Mouse (Mus musculus): ENCODE measurements around the gene Adcyap1r1. TPM values are rescaled to one million over a fixed set of nuclear protein-coding genes. Genes with fewer than 3 reads are reported as not detected.
A peak's percentile ranks its signal among the peaks of the same experiment; 100 is the strongest.

Adcyap1r1 gene
- 10 to 100 TPM; 23.8 to 35.7 TPM for total RNA-seq (2021)
- long read RNA-seq, experiment 1, partial matches to known transcripts = 0 of 8 reads
- long read RNA-seq, experiment 1, other reads (novel, unspliced or antisense) = 8 of 8 reads
- long read RNA-seq, experiment 2, partial matches to known transcripts = 0 of 5 reads
- long read RNA-seq, experiment 2, other reads (novel, unspliced or antisense) = 5 of 5 reads

DNA sequence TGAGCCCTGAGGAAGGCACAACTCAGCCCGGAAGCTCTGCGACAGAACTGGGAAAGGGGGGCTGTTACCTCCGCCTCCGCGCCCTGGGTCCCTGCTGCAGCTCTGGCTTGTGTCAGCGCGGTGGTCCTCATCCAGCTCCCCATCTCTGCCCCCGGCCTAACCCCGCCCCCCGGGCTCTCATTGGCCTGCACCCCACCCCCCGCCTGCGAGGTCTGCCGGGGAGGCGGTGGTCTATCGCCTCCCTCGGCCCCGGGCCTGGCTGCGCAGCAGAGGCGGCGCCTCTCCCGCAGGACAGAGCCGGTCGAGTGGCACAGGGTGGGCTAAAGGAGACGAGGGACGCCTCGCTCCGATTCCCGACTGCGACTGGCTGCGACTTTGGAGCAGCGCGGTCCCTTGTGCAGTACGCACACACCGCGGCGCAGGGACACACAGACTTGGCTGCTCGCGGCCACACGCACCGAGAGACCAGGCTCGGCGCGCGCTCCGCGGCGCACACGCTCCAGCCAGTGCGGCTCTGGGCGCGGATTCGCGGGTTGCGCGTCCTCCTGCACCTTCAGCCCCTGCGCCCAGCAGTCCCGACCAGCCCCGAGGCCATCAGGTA, at the start of gene Adcyap1r1:
Gene Adcyap1r1, plus strand, starts transcription at position 208 of the 601 bp plus-strand sequence.
- peak; percentile 29 to 54 for DNase-seq

DNA sequence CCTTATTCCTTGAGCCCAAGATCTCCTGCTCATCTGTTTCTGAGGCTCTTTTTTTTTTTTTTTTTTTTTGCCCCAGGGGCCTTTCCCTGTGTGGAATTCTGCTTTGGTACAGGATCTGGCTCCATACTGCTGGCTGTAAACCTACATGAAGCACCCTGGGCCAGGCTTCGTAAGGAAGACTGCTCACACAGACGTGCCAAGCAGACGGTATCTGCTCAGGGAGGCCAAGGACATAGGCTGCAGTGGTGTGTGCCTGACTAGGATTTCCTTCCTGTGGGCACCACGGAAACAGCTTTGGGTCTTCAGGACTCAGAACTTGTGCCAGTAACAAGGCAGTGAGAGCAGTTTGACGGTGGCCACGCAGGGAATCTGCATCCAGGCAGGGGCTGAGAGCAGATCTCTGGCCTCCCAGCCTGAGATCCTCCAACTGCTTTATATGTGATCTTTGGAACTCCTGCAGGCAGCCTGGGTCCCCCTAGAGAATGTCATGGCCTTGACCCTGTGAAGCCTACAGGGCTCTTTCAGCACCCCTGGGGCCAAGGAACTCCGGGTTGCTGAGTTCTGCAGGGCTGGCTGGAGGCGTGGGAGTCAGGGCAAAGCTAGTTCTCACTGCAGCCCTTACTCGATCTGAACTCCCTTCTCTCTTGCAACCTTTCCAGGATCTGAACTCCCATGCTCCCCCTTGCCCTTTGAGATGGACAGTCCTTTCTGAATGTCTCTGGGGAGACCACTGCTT, 49.6 kb upstream of the Adcyap1r1 start:
- DNase-seq = peak in 1 of 2 experiments; percentile 25

DNA sequence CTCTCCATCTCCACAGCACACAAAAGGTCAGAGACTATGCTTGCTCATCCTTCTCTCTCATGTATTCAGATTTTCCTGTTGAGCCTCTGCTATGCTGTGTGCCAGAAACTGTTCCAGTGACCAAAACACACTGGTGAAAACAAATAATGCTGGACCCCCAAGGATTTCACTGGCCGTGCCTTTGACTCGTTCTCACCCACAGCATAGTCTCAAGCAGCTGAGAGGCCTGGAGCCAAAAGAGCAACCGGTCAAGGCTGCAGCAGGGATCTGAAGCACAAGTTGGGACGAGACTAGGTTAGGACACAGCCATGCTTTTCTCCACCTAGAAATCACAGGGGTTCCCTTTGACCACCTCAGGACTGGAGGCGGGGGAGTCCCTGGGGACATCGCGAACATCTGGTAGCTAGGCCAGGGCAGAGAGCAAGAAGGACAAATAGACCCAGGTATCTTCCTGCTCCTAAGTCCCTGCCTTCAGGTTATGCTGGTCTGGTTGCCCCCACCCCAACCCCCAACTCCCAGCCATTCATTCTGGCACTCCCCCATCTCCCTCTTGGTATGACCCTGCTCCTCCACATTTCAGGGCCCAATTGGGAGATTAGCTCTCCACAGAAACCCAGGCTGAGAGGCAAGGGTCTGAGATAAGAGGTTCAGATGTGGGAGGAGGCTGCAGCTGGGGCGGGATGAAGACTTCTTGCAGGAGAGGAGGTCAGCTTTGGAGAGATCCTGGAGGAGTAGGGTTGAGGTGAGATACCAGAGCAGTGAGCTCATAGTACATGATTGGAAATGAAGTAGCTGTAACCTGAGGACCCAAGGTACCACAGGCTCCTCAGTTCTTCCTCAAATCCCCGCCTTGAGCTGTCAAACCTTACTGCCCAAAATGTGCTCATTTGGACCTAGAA, 48.1 kb upstream of the Adcyap1r1 start:
- DNase-seq = no peak

DNA sequence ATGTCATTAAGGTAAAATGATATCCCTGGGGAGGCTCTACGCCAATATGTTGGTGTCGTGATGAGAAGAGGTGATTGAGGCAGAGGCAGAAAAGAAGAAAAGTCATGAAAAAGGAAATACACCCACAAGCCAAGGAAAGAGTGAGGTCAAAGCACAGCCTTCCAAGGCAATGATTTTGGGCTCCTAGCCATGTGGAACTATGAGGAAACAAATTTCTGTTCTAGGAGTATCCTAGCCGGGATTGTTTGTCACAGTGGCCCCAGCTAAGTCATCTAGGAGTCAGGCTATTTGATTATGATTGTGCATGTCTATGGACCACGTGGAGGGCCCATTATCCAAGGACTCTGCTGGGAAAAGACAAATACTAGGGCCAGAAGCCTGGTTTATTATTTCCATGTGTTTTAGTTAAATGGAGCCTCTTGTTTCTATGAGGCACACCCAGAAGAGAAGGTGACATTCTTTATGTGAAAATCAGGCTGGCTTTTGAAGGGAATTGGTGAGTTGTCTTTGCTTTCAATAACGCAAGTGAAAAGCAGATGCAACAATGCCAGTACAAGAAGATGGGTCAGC, 47.3 kb upstream of the Adcyap1r1 start:
- DNase-seq = no peak

DNA sequence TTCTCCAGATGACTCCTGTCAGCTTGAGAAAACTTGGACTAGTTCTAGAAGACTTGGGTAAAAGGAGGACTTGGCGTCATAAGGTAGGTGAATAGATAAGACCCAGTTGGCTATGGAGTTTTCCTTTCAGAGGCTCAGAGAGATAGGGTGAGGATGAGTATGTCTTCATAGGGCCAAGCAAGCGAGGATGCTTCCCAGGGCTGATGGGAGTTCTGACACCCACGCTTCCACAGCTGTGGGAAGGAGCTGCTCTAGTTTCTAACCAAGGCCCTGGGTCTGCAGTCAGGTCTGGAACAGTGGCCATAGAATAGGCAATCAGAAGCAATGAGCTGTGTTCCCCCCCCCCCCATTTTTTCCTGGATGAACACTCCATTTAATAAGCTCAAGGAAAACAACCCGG, 44.4 kb upstream of the Adcyap1r1 start:
- no peak for DNase-seq

DNA sequence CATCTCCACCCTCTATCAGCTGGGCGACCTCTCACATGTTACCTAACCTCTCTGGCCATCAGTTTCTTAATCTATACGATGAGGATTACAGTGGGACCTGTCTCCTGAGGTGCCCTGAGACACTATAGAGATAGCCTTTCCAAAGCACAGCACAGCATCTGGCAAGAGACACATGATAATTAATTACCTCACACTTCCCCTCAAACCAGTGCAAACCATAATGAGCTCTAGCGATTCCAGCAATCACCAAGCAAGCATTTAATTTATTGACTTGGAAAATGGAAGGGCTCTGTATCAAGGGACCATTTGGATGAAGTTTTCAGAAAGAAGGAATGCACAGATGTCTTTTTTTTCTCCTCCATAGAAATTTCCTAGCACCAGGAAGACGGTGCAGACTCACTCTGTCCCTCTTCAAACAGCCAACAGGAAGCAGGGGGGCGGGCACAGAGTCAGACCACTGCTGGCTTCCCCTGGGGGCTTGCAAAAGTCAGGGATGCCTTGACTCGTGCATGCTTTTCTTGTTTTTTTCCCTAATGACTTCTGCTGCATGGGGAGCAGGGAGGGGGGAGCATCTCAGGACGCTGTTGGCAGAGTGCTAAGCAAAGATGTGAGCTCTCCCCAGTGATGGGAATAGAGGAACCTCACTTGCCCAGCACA, 41.5 kb upstream of the Adcyap1r1 start:
- no peak for DNase-seq

DNA sequence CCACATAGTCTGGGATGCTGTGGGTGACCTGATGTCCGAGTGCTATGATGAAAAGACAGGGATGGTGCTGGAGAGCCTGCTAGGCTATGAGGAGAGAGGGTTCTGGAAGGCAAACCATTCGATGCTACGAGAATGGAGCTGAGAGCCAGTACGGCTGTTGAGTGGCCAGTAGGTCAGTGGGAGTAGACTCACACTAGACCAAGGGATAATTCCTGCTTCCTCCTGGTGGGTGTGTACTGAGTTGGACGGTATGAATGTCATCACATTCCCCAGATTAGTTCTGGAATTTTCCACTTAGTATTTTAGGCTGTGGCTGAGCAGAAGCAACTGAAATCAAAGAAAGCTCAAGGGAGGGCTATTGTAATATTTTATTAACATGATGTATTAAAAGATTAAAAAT, 40.8 kb upstream of the Adcyap1r1 start:
- no peak for DNase-seq

DNA sequence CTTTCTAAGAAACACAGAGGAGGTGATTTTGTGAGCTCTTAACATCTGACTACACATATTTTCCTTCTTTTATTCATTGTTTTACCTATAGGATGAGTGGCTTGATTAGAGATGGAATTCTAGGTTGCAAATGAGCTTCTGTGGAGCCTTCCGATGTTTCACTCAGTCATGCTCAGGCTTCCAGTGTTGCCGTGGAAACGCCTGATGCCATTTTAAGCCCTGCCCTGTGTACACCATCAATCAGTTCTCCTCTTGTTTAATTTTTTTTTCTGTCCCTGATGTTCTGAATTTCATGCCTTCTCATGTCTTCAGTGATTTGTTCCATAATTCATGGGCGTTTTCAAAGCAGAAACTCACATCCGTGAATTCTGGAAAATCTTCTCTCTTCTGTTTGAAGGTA, 35.6 kb upstream of the Adcyap1r1 start:
- DNase-seq = no peak

DNA sequence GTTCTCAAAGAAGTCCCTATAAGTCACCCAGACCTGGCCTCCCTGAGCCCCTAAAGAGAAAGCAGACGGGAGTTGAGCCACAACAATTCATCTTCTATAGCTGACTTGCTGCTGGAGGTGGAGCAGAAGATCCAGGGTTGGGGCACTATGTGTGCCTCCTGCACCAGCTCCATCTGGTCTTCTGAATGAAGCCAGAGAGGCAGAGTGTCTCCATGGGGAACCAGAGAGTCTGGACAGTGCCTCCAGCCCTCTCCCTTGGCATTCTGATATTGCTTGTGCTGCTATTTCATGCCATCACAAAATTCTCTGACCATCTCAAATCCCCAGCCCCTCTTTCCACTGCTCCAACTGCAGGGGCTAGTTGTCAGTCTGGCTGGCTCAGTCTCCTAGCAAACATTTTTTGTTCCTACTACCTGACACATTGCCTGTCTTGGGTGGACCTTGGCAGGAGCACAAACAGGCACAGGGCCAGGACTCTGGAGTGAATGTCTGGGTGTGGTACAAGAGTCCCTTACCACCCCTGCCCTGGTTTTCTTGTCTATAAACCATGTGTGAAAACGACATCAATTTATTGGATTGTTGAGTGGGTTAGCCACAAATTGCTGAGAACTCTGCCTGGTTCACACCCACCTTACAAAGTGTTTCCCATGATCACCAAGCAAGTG, 32.9 kb upstream of the Adcyap1r1 start:
- DNase-seq = no peak

DNA sequence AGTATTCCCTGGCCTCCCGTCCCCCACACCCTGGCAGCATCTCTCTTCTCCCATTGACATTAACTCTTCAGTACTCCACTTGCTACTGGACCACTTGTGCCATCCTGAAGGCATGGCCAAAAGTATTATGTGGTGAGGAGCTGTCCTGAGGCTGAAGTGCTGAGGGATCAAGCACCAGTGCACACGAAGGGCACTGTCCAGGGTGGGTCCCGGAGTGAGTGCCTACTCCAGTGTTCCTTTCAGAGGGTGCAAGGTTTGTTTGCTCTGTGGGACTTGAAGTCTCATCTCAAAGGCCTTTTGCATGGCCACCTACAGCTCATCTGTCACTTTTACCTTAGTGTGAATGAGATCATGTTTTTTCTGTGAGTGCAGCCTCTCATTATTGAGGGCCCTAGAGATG, 31.4 kb upstream of the Adcyap1r1 start:
- no peak for DNase-seq

DNA sequence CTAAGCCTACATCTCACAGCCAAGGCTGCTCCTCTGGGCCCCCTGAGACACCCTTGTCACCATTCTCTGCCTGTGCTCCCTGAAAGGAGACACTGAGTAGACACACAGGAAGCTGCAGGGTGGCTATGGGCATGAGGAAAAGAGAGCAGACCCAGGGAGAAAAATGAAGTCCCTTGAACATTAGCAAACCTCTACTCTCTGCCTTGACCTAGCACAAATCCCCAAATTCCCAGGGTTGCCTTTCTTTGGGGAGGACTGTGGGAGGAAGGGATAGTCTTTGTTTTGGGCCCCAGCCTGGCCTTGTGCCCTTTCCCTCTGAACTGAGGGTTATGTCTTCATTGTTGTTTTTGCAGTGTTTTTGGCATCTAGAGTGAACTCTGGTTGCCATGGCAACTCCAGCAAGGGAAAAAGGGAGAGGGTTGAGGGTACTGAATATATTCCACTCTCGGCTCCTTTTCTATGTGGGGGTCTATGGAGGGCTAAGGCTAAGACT, 30.9 kb upstream of the Adcyap1r1 start:
- no peak for DNase-seq

DNA sequence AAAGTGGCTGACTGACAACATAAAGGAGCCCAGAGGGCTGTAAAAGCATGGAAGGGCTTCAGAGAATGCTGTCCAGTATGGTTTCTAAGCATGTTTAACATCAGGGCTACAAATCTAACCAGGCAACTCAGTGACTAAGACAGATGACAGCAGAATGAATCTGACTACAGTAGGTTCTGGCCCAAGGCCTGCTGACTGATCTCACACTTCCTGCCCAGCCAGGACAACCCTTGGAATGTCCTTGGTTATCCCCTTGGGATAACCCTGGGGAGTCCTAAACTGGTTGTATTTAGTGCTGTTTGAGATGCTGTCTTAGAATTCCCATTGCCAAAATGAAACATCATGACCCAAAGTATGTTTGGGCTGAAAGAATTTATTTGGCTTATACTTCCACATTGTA, 19.7 kb upstream of the Adcyap1r1 start:
- no peak for DNase-seq

DNA sequence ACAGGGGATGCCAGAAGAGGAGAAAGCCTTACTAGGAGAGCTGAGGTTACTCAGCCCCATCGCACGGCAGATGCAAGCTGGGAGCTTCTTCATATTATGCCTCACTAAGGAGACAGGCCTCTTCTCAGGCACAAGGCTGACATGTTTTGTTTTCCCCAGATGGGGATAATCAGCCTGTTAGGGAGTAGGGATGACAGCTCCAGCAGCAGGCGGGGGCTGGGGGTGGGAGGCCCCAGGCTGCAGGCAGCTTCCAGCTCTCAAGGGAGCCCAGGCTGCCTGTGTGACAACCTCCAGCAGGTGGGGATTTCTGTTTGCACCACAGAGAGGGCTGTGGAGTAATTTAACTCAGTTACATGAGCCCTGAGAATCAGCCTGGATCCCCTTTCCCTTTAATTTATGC, 17.4 kb upstream of the Adcyap1r1 start:
- DNase-seq = no peak

DNA sequence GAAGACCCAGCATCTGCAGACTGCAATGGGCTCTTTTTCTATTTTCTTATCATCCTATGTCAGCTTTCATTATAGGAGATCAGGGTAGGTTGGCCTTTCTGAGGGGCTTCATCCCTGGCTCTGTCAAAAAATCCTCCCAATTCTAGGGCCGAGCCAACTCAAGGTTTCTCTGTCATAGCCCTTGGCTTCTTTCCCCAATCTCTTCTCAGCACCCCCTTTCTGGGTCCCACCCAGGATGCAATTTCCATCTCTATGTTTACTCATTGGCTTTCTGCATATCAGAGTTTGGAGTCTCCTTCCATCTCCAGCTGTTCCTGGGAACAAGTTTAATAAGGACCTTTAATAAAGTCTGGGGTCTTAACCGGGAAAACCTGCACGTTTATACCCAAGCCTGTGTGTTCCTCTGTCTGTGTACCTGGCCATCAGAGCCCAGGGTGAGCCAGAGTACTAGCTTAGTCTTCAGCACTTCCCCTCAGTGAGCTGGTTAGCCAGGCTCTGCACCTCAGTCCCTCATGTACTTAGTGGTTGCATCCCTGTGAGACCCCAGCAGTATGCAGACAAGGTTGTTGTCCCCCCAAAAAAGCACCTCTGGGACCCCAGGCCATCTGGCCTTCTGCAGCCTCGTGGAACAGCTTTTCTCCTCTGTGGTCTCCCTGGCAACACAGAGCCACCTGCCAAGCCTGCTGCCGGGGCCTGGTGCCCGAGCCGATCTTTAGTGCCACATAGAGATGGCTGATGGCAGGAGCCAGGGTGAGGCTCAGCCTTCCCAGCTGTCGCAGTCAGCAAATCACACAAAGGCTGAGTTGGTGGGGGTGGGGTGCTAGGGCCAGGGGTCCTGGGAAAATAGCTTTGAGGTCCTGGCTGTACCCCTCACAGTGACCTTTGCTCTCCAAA, 16.3 kb upstream of the Adcyap1r1 start:
- DNase-seq = no peak

DNA sequence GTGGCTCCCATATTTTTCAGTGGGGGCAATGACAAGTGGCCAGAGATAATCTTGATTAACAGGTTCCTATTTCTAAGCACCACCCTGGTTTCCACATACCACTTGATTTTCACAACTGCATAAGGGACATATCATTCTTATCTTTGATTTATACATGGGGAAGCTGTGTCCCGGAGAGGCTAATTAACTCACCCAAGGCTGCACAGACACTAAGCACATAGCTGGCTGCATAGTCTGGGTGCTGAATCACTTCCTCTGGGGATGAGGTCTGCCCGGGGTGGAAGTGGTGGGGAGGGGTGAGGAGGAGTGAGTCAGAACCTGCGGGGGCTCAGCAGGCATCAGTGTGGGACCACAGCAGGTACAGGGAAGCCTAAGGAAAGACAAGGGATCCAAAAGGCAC, 13.9 kb upstream of the Adcyap1r1 start:
- peak in 1 of 2 experiments; percentile 9 for DNase-seq

DNA sequence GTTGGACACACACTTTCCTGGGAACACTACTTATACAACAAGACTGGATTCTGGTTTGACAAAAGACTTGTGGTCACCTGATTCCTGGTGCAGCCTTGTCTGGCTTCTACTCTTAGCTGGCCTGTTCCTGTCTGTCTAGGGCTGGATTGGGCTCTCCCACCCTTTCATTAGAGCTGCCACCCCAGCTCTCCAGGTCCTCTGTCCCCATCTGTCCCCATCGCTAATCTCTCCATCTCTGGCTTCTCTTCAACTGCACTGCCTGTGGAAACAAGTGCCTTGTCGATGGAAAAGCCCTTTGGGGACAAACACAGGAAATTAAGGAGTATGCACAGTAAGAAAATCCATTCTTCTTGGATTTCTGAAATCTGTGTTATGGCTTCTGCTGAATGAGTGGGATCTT, 12.9 kb upstream of the Adcyap1r1 start:
- DNase-seq = no peak

DNA sequence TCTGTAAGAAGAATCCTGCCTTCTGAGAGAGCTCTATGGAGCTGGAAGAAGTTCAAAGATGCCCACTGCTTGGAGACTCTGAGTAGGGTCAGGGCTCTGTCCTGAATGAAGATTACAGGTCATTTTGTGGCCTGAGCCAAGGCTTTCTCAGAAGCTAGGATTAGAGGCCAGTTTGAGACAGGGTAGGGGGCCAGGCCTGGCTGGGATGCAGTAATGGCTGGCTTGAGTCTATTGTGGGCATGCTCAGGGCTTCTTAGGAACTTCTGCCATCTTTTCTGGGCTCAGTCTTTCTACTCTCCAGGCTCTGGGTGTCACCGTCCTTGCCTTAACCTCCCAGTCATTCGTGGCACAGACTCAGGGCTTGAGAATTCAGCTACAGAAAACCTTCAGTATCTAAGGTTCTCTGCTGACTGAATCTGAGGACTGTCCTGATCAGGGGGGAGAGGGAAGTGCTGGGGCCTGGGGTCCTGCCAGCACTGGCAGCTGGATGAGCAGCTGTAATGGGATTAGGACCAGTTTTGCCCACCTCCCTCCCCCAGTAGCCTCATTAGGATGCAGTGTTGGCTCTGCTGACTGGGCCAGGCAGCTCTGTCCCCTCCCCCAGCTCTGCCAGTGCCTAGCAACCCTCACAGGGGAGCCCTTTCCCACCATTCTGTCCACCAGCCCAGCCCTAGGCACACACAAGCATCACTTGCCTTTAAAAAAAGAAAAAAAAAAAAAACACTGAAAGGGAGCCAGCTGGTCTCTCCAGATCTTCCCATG, 7.7 kb upstream of the Adcyap1r1 start:
- no peak for DNase-seq

DNA sequence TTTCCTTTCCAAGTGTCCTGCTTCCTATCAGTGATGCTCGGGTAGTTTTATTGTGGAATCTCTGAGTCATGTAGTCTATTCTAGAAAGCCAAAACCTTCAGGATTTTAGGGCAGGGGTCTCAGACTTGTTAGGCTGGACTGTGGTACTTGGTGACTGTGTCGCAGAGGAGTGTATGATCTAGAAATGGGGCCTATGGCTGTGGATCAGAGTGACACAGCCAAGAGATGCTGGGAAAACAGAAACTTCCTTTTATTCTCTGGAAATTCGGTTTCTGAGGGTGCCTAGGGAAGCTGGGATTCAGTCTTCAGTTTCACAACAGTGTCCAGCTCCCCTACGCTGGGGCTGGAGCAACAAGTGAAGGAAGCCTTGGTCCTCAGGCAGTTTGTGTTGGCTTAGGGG, 7.1 kb upstream of the Adcyap1r1 start:
- DNase-seq = no peak

DNA sequence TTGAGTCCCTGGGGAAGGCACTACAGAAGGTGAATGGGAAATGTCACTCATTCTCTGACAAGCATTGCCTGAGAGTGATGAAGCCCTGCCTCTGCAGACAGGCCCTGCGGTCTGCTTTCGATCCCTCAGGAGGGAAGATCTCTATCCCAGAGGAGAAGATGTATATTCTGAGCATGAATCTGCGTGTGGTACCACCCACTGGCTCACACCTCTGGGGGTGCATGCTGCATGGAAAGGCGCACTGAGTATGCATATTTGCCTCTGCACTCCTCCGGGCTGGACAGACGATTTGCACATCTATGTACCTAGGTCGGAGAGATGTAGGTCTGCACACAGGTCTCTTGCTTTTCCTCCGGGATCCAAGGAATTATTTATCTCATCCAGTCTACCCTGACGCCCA, 3.6 kb upstream of the Adcyap1r1 start:
- no peak for DNase-seq
